Mouse (Mus musculus) G1E (cell line): ENCODE measurements around the gene Tmtc1.

Experiments
- CTCF ChIP-seq: IDR thresholded peaks from 2 replicates; pipeline ENCODE4 v1.5.1; 2012; ENCODE audit warnings: low read depth, low read length, inconsistent platforms, mixed read lengths
- GATA1 ChIP-seq: IDR thresholded peaks from 2 replicates; pipeline ENCODE4 v1.6.1; 2012; ENCODE audit warnings: borderline replicate concordance, low read length, inconsistent platforms, mixed read lengths
- TAL1 ChIP-seq: conservative IDR thresholded peaks from 2 replicates; pipeline ENCODE4 v1.6.1; 2012; ENCODE audit warnings: low read depth, low read length, inconsistent platforms, mixed read lengths

DNA sequence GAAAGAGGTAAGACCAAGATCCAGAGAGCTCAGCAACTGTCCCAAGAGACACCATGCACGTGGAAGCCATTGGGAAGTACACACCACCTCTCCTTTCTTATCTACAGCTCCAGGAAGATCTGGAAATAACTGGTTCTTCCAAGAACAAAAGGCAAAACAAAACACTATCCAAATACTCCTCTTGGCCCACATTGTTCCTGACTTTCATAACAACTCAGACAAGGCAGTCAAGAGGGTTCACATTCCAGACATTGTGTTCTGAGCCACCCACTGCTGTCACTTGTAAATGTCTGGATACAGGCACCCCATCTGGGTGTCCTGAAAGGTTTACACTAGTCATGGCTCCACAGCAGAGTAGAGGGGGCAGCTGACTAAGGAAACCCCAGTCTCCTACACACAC is 39.7 kb downstream of the Tmtc1 start:
- no peak for TF ChIP-seq CTCF
- no peak for TF ChIP-seq TAL1
- TF ChIP-seq GATA1 = no peak
